Mouse (Mus musculus): ENCODE data around the gene Ndufs6.

The Ndufs6 gene

GRCm38 (mm10) chr13:73327827-73328698, at the start of gene Ndufs6, which contains the start of gene Mrpl36:
TSS of gene Ndufs6 (minus strand) at chr13:73328542.
TSS of gene Mrpl36 (plus strand) at chr13:73328513.
- H3K36me3 ChIP-seq (ENCODE audit: control insufficient read depth, insufficient read depth, low read length, poor library complexity, severe bottlenecking): no peaks in the 10 kb centered on the region
- H3K27me3 ChIP-seq (ENCODE audit: control insufficient read depth, insufficient read depth, low read length, poor library complexity, severe bottlenecking): no peaks in the 10 kb centered on the region
- peak; percentile 94 for DNase-seq (ENCODE audit: low read depth, low spot score)

GRCm38 (mm10) chr13:73377637-73378036, 49.3 kb upstream of the Ndufs6 start:
- DNase-seq (ENCODE audit: low read depth, low spot score): no peak
- H3K27me3 ChIP-seq (ENCODE audit: control insufficient read depth, insufficient read depth, low read length, poor library complexity, severe bottlenecking): no peaks in the 10 kb centered on the region
- H3K36me3 ChIP-seq (ENCODE audit: control insufficient read depth, insufficient read depth, low read length, poor library complexity, severe bottlenecking): no peaks in the 10 kb centered on the region

GRCm38 (mm10) chr13:73374612-73375011, 46.3 kb upstream of the Ndufs6 start:
- no peak for DNase-seq (ENCODE audit: low read depth, low spot score)
- no peaks in the 10 kb centered on the region for H3K27me3 ChIP-seq (ENCODE audit: control insufficient read depth, insufficient read depth, low read length, poor library complexity, severe bottlenecking)
- H3K36me3 ChIP-seq (ENCODE audit: control insufficient read depth, insufficient read depth, low read length, poor library complexity, severe bottlenecking): no peaks in the 10 kb centered on the region

GRCm38 (mm10) chr13:73373367-73373766, 45.0 kb upstream of the Ndufs6 start:
- Histone ChIP-seq H3K27me3 (ENCODE audit: control insufficient read depth, insufficient read depth, low read length, poor library complexity, severe bottlenecking) (no peaks in the 10 kb centered on the region), H3K36me3 (ENCODE audit: control insufficient read depth, insufficient read depth, low read length, poor library complexity, severe bottlenecking) (no peaks in the 10 kb centered on the region)
- no peak for DNase-seq (ENCODE audit: low read depth, low spot score)

GRCm38 (mm10) chr13:73357106-73357505, 28.8 kb upstream of the Ndufs6 start:
- DNase-seq (ENCODE audit: low read depth, low spot score): no peak
- H3K27me3 ChIP-seq (ENCODE audit: control insufficient read depth, insufficient read depth, low read length, poor library complexity, severe bottlenecking): no peaks in the 10 kb centered on the region
- no peaks in the 10 kb centered on the region for H3K36me3 ChIP-seq (ENCODE audit: control insufficient read depth, insufficient read depth, low read length, poor library complexity, severe bottlenecking)

- H3K27me3 ChIP-seq (ENCODE audit: control insufficient read depth, insufficient read depth, low read length, poor library complexity, severe bottlenecking): no peaks in the 10 kb centered on the region
- DNase-seq (ENCODE audit: low read depth, low spot score): no peak
- no peaks in the 10 kb centered on the region for H3K36me3 ChIP-seq (ENCODE audit: control insufficient read depth, insufficient read depth, low read length, poor library complexity, severe bottlenecking)
Measured at GRCm38 (mm10) chr13:73352491-73352890, 24.1 kb upstream of the Ndufs6 start.

- Histone ChIP-seq H3K27me3 (ENCODE audit: control insufficient read depth, insufficient read depth, low read length, poor library complexity, severe bottlenecking) (no peaks in the 10 kb centered on the region), H3K36me3 (ENCODE audit: control insufficient read depth, insufficient read depth, low read length, poor library complexity, severe bottlenecking) (no peaks in the 10 kb centered on the region)
- no peak for DNase-seq (ENCODE audit: low read depth, low spot score)
Measured at GRCm38 (mm10) chr13:73351910-73352309, 23.6 kb upstream of the Ndufs6 start.

GRCm38 (mm10) chr13:73350741-73351140, 22.4 kb upstream of the Ndufs6 start:
- Histone ChIP-seq H3K36me3 (ENCODE audit: control insufficient read depth, insufficient read depth, low read length, poor library complexity, severe bottlenecking) (no peaks in the 10 kb centered on the region), H3K27me3 (ENCODE audit: control insufficient read depth, insufficient read depth, low read length, poor library complexity, severe bottlenecking) (no peaks in the 10 kb centered on the region)
- no peak for DNase-seq (ENCODE audit: low read depth, low spot score)

GRCm38 (mm10) chr13:73347922-73348650, 19.7 kb upstream of the Ndufs6 start:
- no peaks in the 10 kb centered on the region for H3K27me3 ChIP-seq (ENCODE audit: control insufficient read depth, insufficient read depth, low read length, poor library complexity, severe bottlenecking)
- H3K36me3 ChIP-seq (ENCODE audit: control insufficient read depth, insufficient read depth, low read length, poor library complexity, severe bottlenecking): no peaks in the 10 kb centered on the region
- no peak for DNase-seq (ENCODE audit: low read depth, low spot score)

- Histone ChIP-seq H3K36me3 (ENCODE audit: control insufficient read depth, insufficient read depth, low read length, poor library complexity, severe bottlenecking) (no peaks in the 10 kb centered on the region), H3K27me3 (ENCODE audit: control insufficient read depth, insufficient read depth, low read length, poor library complexity, severe bottlenecking) (no peaks in the 10 kb centered on the region)
- no peak for DNase-seq (ENCODE audit: low read depth, low spot score)
Measured at GRCm38 (mm10) chr13:73347171-73347570, 18.8 kb upstream of the Ndufs6 start.

GRCm38 (mm10) chr13:73346743-73347142, 18.4 kb upstream of the Ndufs6 start:
- no peak for DNase-seq (ENCODE audit: low read depth, low spot score)
- no peaks in the 10 kb centered on the region for H3K36me3 ChIP-seq (ENCODE audit: control insufficient read depth, insufficient read depth, low read length, poor library complexity, severe bottlenecking)
- H3K27me3 ChIP-seq (ENCODE audit: control insufficient read depth, insufficient read depth, low read length, poor library complexity, severe bottlenecking): no peaks in the 10 kb centered on the region

GRCm38 (mm10) chr13:73346131-73346530, 17.8 kb upstream of the Ndufs6 start:
- DNase-seq (ENCODE audit: low read depth, low spot score): no peak
- Histone ChIP-seq H3K36me3 (ENCODE audit: control insufficient read depth, insufficient read depth, low read length, poor library complexity, severe bottlenecking) (no peaks in the 10 kb centered on the region), H3K27me3 (ENCODE audit: control insufficient read depth, insufficient read depth, low read length, poor library complexity, severe bottlenecking) (no peaks in the 10 kb centered on the region)

GRCm38 (mm10) chr13:73345102-73345890, 17.0 kb upstream of the Ndufs6 start:
- peak; percentile 45 for DNase-seq (ENCODE audit: low read depth, low spot score)
- Histone ChIP-seq H3K36me3 (ENCODE audit: control insufficient read depth, insufficient read depth, low read length, poor library complexity, severe bottlenecking) (no peaks in the 10 kb centered on the region), H3K27me3 (ENCODE audit: control insufficient read depth, insufficient read depth, low read length, poor library complexity, severe bottlenecking) (no peaks in the 10 kb centered on the region)

- Histone ChIP-seq H3K36me3 (ENCODE audit: control insufficient read depth, insufficient read depth, low read length, poor library complexity, severe bottlenecking) (0 out of 2 replicates have a peak, but pooled peaks cover 2% of the 10 kb centered on the region), H3K27me3 (ENCODE audit: control insufficient read depth, insufficient read depth, low read length, poor library complexity, severe bottlenecking) (no peaks in the 10 kb centered on the region)
- DNase-seq (ENCODE audit: low read depth, low spot score): no peak
Measured at GRCm38 (mm10) chr13:73336753-73337152, 8.4 kb upstream of the Ndufs6 start.

Measured in splenic B cell, adult 2 months (primary cell).